Mouse (Mus musculus) thymus, postnatal 0 days (tissue): ENCODE measurements at regions not wholly inside any gene's neighbourhood (a gene's known extent, or its start where the extent isn't known, plus 50 kb on each side); places are given as distances from the start of the nearest gene placed in this dataset.

ENCODE experiments used
- DNase-seq: peaks from one replicate; pipeline ENCODE4 v3.0.0-alpha.2; 2015; ENCODE audit warnings: low spot score

GRCm38 (mm10) chr16:97304156-97304735, 52.3 kb upstream of the Bace2 start:
- no peak for DNase-seq
